Mouse (Mus musculus): ENCODE results near the gene Mta3.

DNA sequence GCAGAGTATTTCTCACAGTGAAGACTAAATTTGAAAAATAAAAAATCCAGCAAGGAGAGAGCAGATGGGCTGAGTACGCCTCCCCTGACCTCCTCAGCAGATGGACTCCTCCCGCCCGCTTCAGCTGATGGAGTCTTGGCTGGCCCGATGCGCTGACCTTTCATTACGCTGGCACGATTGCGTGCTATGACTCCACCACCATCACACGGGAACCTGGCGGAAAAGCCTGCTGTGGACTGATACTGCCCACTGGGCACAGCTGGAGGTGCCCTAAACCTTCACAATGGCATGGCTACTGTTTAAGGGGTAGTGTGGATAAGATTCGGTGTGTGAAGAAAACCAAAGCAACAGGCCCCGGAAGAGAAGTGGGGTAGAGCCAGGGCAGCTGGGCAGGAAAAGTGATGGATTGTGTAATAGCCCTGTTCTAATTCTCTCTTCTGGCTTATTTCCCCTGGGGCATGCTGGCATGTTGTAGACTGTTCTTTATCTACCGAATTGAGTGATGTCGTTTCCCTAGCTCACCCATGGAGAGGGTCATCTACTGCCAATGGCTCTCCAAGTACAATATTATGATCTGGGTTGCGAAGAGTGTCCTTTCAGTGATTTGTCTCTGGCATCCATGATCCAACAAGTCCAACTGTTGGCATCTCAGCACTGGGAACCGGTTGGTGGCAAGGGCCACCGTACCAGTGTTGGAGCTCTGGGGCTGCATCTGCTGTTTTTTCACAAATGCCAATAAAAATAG lies 106.4 kb downstream of the Mta3 start:
- TF ChIP-seq MAX (IDR thresholded peaks at IDR 0.05; ENCODE audit: low read length): no peak
- TF ChIP-seq ETS1 (conservative IDR thresholded peaks at IDR 0.05; ENCODE audit: low read depth, low read length): no peak
- TF ChIP-seq USF2 (conservative IDR thresholded peaks at IDR 0.05; ENCODE audit: low read depth, low read length): no peak
- TF ChIP-seq ZNF384 (IDR thresholded peaks at IDR 0.05; ENCODE audit: low read depth, low read length): no peak
- TF ChIP-seq CTCF (conservative IDR thresholded peaks at IDR 0.05 in 1 of 2, IDR thresholded peaks at IDR 0.05 in 1 of 2; ENCODE audit: low read depth in 2 of 2, low read length in 2 of 2): no peak
- TF ChIP-seq UBTF (IDR thresholded peaks at IDR 0.05; ENCODE audit: low read depth, low read length): no peak
